Mouse (Mus musculus) CD4-positive naive resting alpha-beta T cell, adult 76 days (primary cell): Measurements from ENCODE around the gene Sox5. TPM values are rescaled to one million over a fixed set of nuclear protein-coding genes. Genes with fewer than 3 reads are reported as not detected.

Source experiments
- total RNA-seq: library from RNA; stranded (reverse); gene quantifications from one replicate; pipeline ENCODE4 v1.2.4, GENCODE M21; 2023

Sox5 gene
- 1.7 TPM for total RNA-seq

GRCm38 (mm10) chr6:144781431-144782030 is at the start of gene Sox5:
Gene Sox5 (minus strand): TSS chr6:144781977.

